8 mouse cellular contexts compared by ENCODE assay signal in genomic region chr11:71995968-71996511, GRCm38 (mm10). TPM values are rescaled to one million over a fixed set of nuclear protein-coding genes. Genes with fewer than 3 reads are reported as not detected.
A peak's percentile ranks its signal among the peaks of the same experiment; 100 is the strongest.
DNase-seq lines count a peak whose midpoint lies in the region; ATAC-seq and TF ChIP-seq lines count a peak whose summit lies in the region.

No protein-coding gene starts in this region.

- intact Hi-C loops in left cerebral cortex, postnatal 10 days (cut with DNase I): no loop called here

- peak; percentile 84 for DNase-seq in brain, adult 2 months (ENCODE audit: low read depth, low spot score)
- DNase-seq in gastrocnemius, postnatal 10 days: peak; percentile 52
- DNase-seq in left cerebral cortex, postnatal 10 days (ENCODE audit: extremely low spot score in 1 of 2, low spot score in 2 of 2): peak; percentile 48 to 75

- WGBS in hindbrain, embryonic 15.5 days: 25% methylated on average over 9 of the region's 9 CpGs
- 6% methylated on average over 9 of the region's 9 CpGs for WGBS in macrophage (ENCODE audit: missing documents)
- 24% methylated on average over 9 of the region's 9 CpGs for WGBS in stomach, embryonic 14.5 days

- H3K4me2 ChIP-seq in hindbrain, embryonic 15.5 days: peak overlapping the region; percentile 42
- H3K4me2 ChIP-seq in stomach, embryonic 14.5 days (replicated peaks; ENCODE audit: low read depth, low read length): peak overlapping the region; percentile 21; the same call in 1 of the 2 replicates

- H3K9ac ChIP-seq in ES-Bruce4 (ENCODE audit: low read depth, poor library complexity, severe bottlenecking): 0 out of 2 replicates have a peak overlapping the region, but pooled peaks have one; percentile 13
- no peak overlapping the region for H3K9ac ChIP-seq in hindbrain, embryonic 15.5 days
- no peak overlapping the region for H3K9ac ChIP-seq in stomach, embryonic 14.5 days (replicated peaks; ENCODE audit: low read depth, low read length)

- H3K27ac ChIP-seq in ES-Bruce4 (ENCODE audit: insufficient read depth, low read length) (no peak overlapping the region), macrophage (peak overlapping the region; percentile 48)
- peak overlapping the region; percentile 57 for H3K27ac ChIP-seq in hindbrain, embryonic 15.5 days (replicated peaks)
- peak overlapping the region; percentile 55; the same call in 1 of the 2 replicates for H3K27ac ChIP-seq in stomach, embryonic 14.5 days (ENCODE audit: low read length)

- no peaks in the 10 kb centered on the region for H3K79me2 ChIP-seq in macrophage (ENCODE audit: inconsistent target)

- no peak for TF ChIP-seq CTCF in ES-Bruce4 (IDR thresholded peaks at IDR 0.05; ENCODE audit: low read depth, low read length)

- H3K27me3 ChIP-seq in ES-Bruce4 (ENCODE audit: control insufficient read depth, insufficient read depth, low read length, poor library complexity, severe bottlenecking): no peaks in the 10 kb centered on the region
- H3K27me3 ChIP-seq in hindbrain, embryonic 15.5 days: no peaks in the 10 kb centered on the region
- H3K27me3 ChIP-seq in stomach, embryonic 14.5 days (ENCODE audit: control insufficient read depth, insufficient read depth, low read length): no peaks in the 10 kb centered on the region

- TF ChIP-seq EP300 in ES-Bruce4 (IDR thresholded peaks at IDR 0.05; ENCODE audit: insufficient read depth, low read depth, low read length): no peak

- no peak for TF ChIP-seq POLR2A in ES-Bruce4 (IDR thresholded peaks at IDR 0.05; ENCODE audit: insufficient read depth, low read length)

- no peaks in the 10 kb centered on the region for H3K4me1 ChIP-seq in ES-Bruce4 (ENCODE audit: control insufficient read depth, insufficient read depth, low read length)
- H3K4me1 ChIP-seq in hindbrain, embryonic 15.5 days (replicated peaks): peaks cover 17% of the 10 kb centered on the region
- H3K4me1 ChIP-seq in stomach, embryonic 14.5 days (ENCODE audit: control insufficient read depth, insufficient read depth, low read length): peaks cover 6% of the 10 kb centered on the region; the same call in 1 of the 2 replicates

- H3K9me3 ChIP-seq in ES-Bruce4 (replicated peaks; ENCODE audit: control insufficient read depth, insufficient read depth, low read length, poor library complexity, severe bottlenecking): no peaks in the 10 kb centered on the region; the same call in 1 of the 2 replicates
- no peaks in the 10 kb centered on the region for H3K9me3 ChIP-seq in hindbrain, embryonic 15.5 days
- H3K9me3 ChIP-seq in stomach, embryonic 14.5 days (ENCODE audit: control insufficient read depth, low read depth, low read length): no peaks in the 10 kb centered on the region

- H3K4me3 ChIP-seq in ES-Bruce4 (ENCODE audit: low read depth, low read length): peak overlapping the region; percentile 9; the same call in 1 of the 2 replicates
- no peak overlapping the region for H3K4me3 ChIP-seq in hindbrain, embryonic 15.5 days
- peak overlapping the region; percentile 12; the same call in 1 of the 2 replicates for H3K4me3 ChIP-seq in macrophage (ENCODE audit: inconsistent target)
- H3K4me3 ChIP-seq in stomach, embryonic 14.5 days (ENCODE audit: low read depth, low read length): no peak overlapping the region

- peak; percentile 84 for ATAC-seq in hindbrain, embryonic 15.5 days (ENCODE audit: low FRiP score, low read depth)
- ATAC-seq in stomach, embryonic 14.5 days (ENCODE audit: insufficient number of reproducible peaks, insufficient read depth, low FRiP score, low read depth): peak; percentile 94
- no peak for ATAC-seq in cerebellum, adult (ENCODE audit: insufficient number of reproducible peaks, low FRiP score, low TSS enrichment)

- no peaks in the 10 kb centered on the region for H3K36me3 ChIP-seq in ES-Bruce4 (ENCODE audit: control insufficient read depth, insufficient read depth, low read length, poor library complexity, severe bottlenecking)
- no peaks in the 10 kb centered on the region for H3K36me3 ChIP-seq in hindbrain, embryonic 15.5 days
- no peaks in the 10 kb centered on the region for H3K36me3 ChIP-seq in macrophage (ENCODE audit: inconsistent target)
- H3K36me3 ChIP-seq in stomach, embryonic 14.5 days (ENCODE audit: control insufficient read depth, insufficient read depth, low read length): no peaks in the 10 kb centered on the region

RNA-seq across cellular contexts. Expression of gene Aipl1, which starts 41.3 kb away (rescaled TPM):
- polyA plus RNA-seq in ES-Bruce4 (2011; ENCODE audit: insufficient read depth, insufficient read length, low read depth, missing spikeins): 1.1 and 1.3 TPM in 2 replicates
- under 1 TPM; 0.16 to 0.23 TPM for total RNA-seq in gastrocnemius, postnatal 10 days (2021)
- 0.38 and 0.43 TPM in 2 replicates for polyA plus RNA-seq in hindbrain, embryonic 15.5 days (2015; fragmentation: Nextera tagmentation; extraction: Ambion mirVana)
- total RNA-seq in left cerebral cortex, postnatal 10 days (2021): under 1 TPM in 1 of 2 experiments, not detected in 1; 0.24 TPM
- total RNA-seq in macrophage (2018; cell fraction: chromatin; rRNA removed): 1 to 10 TPM in 1 of 26 experiments, under 1 TPM in 16, not detected in 9; 0.25 to 1.2 (median 0.37) TPM
- under 1 TPM; 0.06 to 0.34 (median 0.19) TPM for total RNA-seq in macrophage (2018; cell fraction: cytosol; rRNA removed)
- total RNA-seq in macrophage (2018; cell fraction: nucleus; rRNA removed): under 1 TPM in 18 of 26 experiments, not detected in 8; 0.17 to 0.73 (median 0.36) TPM
- 0.14 TPM in 2 of 3 replicates, not detected in the other for polyA plus RNA-seq in macrophage (2018)
- 0.11 TPM in 1 of 2 replicates, not detected in the other for polyA plus RNA-seq in stomach, embryonic 14.5 days (2014; fragmentation: Nextera tagmentation; extraction: Ambion mirVana)

RNA-seq across cellular contexts. Expression of gene Pimreg, which starts 45.8 kb away (rescaled TPM):
- polyA plus RNA-seq in ES-Bruce4 (2011; ENCODE audit: insufficient read depth, insufficient read length, low read depth, missing spikeins) (43.6 and 49.3 TPM in 2 replicates), macrophage (2018) (0.34 to 6.0 TPM (median 2.8 TPM) in 3 replicates)
- total RNA-seq in gastrocnemius, postnatal 10 days (2021): 10 to 100 TPM in 1 of 2 experiments, 1 to 10 TPM in 1; 9.8 to 12.4 TPM
- 35.4 and 41.2 TPM in 2 replicates for polyA plus RNA-seq in hindbrain, embryonic 15.5 days (2015; fragmentation: Nextera tagmentation; extraction: Ambion mirVana)
- total RNA-seq in left cerebral cortex, postnatal 10 days (2021): 1 to 10 TPM; 2.8 to 3.7 TPM
- total RNA-seq in macrophage (2018; cell fraction: chromatin; rRNA removed): 10 to 100 TPM in 1 of 26 experiments, 1 to 10 TPM in 13, under 1 TPM in 4, not detected in 8; 0.56 to 19.0 (median 2.3) TPM
- 1 to 10 TPM in 13 of 26 experiments, under 1 TPM in 12, not detected in 1; 0.18 to 5.1 (median 1.0) TPM for total RNA-seq in macrophage (2018; cell fraction: cytosol; rRNA removed)
- 10 to 100 TPM in 1 of 26 experiments, 1 to 10 TPM in 12, under 1 TPM in 7, not detected in 6; 0.37 to 13.0 (median 1.4) TPM for total RNA-seq in macrophage (2018; cell fraction: nucleus; rRNA removed)
- polyA plus RNA-seq in stomach, embryonic 14.5 days (2014; fragmentation: Nextera tagmentation; extraction: Ambion mirVana): 106 and 114 TPM in 2 replicates

Comparison
In these comparisons a context has a peak if more than half of its experiments do, and no peak if none do; other contexts are left out.
1. H3K4me3 ChIP-seq: peak in ES-Bruce4 (single experiment) and macrophage (single experiment); none in hindbrain, embryonic 15.5 days (single experiment) and stomach, embryonic 14.5 days (single experiment).
2. Peak in every context shown above with its lines, with median percentiles within 50 percentile points of each other: DNase-seq.